Mouse (Mus musculus): ENCODE results near the gene Fabp3.

GRCm38 (mm10) chr4:130309254-130309653 lies 859 bp downstream of the Fabp3 start:
- TF ChIP-seq CTCF (IDR thresholded peaks at IDR 0.05; ENCODE audit: low read depth, low read length): no peak
- no peak for TF ChIP-seq TAL1 (conservative IDR thresholded peaks at IDR 0.05; ENCODE audit: low read depth, low read length)
- TF ChIP-seq GATA2 (IDR thresholded peaks at IDR 0.05; ENCODE audit: borderline replicate concordance, low read depth, low read length): no peak

Measured in G1E (cell line).